Mouse (Mus musculus) brown adipose tissue, adult 24 weeks (tissue): ENCODE measurements around the gene Rps6ka5. TPM values are rescaled to one million over a fixed set of nuclear protein-coding genes. Genes with fewer than 3 reads are reported as not detected.

Experiments used
- H3K27ac ChIP-seq: fragments of 200-500 bp; replicated peaks from 2 replicates; pipeline ENCODE4 v1.5.1; 2012; ENCODE audit warnings: low read depth, mild to moderate bottlenecking, low read length
- H3K4me1 ChIP-seq: fragments of 200-500 bp; 2 replicates; pipeline ENCODE4 v1.6.1; 2012; ENCODE audit warnings: low read length, mixed read lengths; ENCODE audit not compliant: control insufficient read depth, insufficient read depth, insufficient read length
- H3K4me3 ChIP-seq: fragments of 200-500 bp; 2 replicates; pipeline ENCODE4 v1.5.1; 2012; ENCODE audit warnings: low read depth, mild to moderate bottlenecking, low read length, moderate library complexity; ENCODE audit not compliant: insufficient read depth
- polyA plus RNA-seq: library from polyadenylated mRNA; stranded (reverse); fragments of >200 nt; gene quantifications from 2 replicates; pipeline ENCODE4 v1.2.4, GENCODE M21; 2012; ENCODE audit not compliant: missing spikeins, insufficient read depth, insufficient read length

Gene Rps6ka5
- polyA plus RNA-seq, 1 experiment = 9.4 TPM

DNA sequence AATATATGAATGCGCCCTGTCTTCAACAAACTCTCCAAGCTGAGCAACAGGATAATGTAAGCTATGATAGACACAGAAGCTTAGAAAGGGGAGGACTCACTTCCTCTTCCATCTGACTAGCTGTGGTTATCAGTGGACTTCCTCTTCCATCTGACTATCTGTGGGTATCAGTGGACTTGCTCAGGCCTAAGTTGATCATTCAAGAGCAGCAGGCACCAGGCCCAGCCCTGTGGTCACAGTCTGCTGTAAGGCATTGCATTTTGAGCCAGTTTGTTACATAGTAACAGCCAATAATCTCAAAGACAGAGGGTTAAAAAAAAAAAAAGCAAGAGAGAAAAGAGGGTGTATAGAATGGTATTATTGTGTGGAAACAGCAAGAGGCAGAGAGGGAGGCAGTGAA, 221.3 kb downstream of the Rps6ka5 start:
- no peak overlapping the region for H3K27ac ChIP-seq
- peaks cover 38% of the 10 kb centered on the region for H3K4me1 ChIP-seq
- no peak overlapping the region for H3K4me3 ChIP-seq

DNA sequence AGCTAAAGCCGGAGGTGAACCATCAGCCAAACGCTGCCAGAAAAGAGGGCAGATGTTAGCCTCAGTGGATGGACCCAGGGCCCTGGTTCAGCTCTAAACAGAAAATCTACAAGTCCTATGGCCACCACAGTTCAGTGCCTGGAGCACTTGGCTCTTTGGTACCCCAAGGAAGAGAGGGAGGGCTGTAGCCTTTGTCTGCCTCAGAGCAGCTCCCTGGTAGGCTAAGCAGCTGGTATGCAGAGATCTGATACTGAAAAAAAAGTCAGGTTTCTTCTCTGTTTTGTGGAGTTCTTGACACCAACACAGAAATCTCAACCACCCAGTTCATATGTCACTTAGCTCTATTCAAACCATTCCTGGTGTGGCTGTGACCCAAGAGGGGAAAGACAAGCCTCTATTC, 222.2 kb downstream of the Rps6ka5 start:
- H3K27ac ChIP-seq = no peak overlapping the region

DNA sequence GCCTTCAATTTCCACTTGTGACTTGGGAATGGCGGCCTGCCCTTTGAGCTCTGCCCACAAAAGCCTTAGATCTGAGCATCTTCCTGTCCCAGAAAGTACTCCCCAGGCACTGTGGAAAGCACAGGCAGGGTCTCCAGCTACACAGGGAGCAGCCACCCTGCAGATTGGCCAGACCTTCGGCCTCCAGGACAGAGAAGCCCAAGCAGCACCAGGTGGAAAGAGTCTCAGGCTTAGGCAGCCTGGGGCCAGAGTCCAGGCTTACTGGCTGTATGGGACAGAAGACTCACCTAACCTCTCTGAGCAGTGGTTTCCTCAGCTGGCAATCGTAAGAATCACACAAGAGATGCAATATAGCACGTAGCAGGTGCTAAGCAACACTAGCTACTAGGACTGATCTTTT, 223.1 kb downstream of the Rps6ka5 start:
- H3K4me1 ChIP-seq = peaks cover 20% of the 10 kb centered on the region
- H3K27ac ChIP-seq = peak overlapping the region; percentile 39
- no peak overlapping the region for H3K4me3 ChIP-seq

More for the DNA sequence above, 222.2 kb downstream of the Rps6ka5 start:
- Histone ChIP-seq H3K4me3 (no peak overlapping the region), H3K4me1 (peaks cover 29% of the 10 kb centered on the region)

DNA sequence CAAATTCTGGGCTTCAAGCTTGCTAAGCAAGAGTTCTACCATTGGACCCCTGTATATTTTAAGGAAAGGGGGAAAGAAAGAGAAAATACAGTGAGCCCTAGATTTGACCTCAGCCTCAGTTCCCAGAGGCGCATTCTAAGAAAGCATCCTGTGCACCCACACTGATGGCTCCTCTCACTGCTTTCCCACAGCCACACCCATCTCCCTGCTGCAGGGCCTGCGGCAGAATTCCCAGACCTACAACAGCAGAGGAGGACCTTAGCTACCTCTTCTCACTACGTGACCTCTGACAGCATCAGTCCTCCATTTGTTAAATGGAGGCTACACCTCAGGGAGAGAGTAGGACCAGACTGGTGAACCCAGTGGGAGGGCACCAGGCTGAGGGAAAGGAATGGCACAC, 224.2 kb downstream of the Rps6ka5 start:
- Histone ChIP-seq H3K4me3 (no peak overlapping the region), H3K4me1 (peaks cover 20% of the 10 kb centered on the region), H3K27ac (peak overlapping the region; percentile 53)

DNA sequence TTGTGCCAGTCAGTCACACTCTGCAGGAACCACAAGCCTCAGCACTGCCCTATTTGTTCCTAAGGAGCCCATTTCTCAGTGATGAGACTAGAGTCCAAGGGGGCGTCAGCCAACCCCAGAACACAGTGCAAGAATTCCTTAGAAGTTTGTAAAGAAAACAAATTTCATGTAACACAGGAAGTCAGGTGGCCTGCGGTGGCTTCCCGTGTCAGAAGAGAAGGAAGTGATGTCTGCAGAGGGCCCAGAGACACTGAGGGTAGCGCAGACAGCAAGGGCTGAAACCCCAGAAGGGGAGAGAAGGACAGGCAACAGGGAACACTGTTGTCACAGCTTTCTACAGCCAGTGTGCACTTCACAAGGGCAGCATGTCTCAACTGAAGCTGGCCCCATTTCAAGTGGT, 225.5 kb downstream of the Rps6ka5 start:
- H3K4me3 ChIP-seq = no peak overlapping the region
- no peak overlapping the region; the same call in 1 of the 2 replicates for H3K27ac ChIP-seq
- H3K4me1 ChIP-seq = peaks cover 20% of the 10 kb centered on the region

DNA sequence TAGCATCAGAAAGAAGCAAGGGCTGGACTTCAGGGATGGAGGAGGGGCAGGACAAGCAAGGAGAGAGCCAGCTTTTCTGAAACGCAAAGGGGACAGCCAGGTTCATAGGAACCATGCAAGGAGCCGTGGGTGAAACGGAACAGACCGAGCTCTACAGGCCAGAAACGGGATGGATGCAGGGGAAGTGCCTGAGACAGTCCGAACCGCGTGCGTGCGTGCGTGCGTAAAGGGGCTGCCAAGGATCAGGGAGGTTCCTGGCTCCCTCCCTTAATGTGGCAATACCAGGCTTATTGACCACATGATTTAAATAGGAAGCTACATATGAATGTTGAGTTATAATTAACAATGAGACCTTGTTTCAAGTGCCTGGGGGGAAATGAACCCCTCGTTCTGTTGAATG, 227.3 kb downstream of the Rps6ka5 start:
- Histone ChIP-seq H3K27ac (no peak overlapping the region), H3K4me1 (peaks cover 21% of the 10 kb centered on the region), H3K4me3 (no peak overlapping the region)

Other genes starting within 250 kb of the Rps6ka5 start
- 37.7 and 42.9 TPM in 2 replicates for gene Ttc7b, start 206.2 kb downstream of the Rps6ka5 start, polyA plus RNA-seq
- 16.4 and 18.9 TPM in 2 replicates for gene Dglucy, start 52.1 kb upstream of the Rps6ka5 start, polyA plus RNA-seq
- gene Gpr68, start 181.2 kb upstream of the Rps6ka5 start, polyA plus RNA-seq = not detected in 2 replicates